Mouse (Mus musculus): ENCODE measurements around the gene Ankle1. TPM values are rescaled to one million over a fixed set of nuclear protein-coding genes. Genes with fewer than 3 reads are reported as not detected.

The Ankle1 gene
- total RNA-seq, 2 experiments from 2014 or later = 2.8 to 3.4 TPM

DNA sequence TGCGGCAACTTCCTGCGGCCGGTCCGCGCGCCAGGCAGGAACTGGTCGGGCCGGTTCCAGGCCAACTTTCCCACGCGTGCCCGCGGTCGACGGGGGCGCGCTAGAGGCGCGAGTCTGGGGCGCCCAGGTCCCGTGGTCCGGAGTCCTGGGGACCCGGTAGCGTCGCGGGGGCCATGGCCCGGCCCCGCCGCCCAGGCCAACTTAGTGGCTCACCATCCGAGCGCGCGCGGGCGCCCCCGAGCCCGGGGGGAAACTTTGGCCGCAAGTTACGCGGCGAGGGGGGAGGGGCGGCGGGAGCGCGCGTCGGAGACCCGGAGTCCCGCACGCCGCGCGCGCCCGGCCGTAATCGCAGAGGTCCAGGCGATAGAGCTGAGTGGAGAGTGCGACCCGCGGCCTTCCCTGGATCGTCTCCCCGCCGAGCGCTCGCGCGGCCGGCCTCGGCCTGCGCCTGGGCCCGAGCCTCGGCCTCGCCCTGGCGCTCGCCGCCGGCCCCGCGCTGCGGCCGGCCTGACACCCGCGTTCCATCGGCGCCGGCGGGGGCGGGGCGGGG is 24.3 kb upstream of the Ankle1 start, which contains the start of gene Nr2f6:
Gene Nr2f6 (minus strand): TSS at position 540 of the 550 bp plus-strand sequence.
- DNase-seq = peak; percentile 83 to 87
- intact Hi-C loops (cut with DNase I) = no loop called here

DNA sequence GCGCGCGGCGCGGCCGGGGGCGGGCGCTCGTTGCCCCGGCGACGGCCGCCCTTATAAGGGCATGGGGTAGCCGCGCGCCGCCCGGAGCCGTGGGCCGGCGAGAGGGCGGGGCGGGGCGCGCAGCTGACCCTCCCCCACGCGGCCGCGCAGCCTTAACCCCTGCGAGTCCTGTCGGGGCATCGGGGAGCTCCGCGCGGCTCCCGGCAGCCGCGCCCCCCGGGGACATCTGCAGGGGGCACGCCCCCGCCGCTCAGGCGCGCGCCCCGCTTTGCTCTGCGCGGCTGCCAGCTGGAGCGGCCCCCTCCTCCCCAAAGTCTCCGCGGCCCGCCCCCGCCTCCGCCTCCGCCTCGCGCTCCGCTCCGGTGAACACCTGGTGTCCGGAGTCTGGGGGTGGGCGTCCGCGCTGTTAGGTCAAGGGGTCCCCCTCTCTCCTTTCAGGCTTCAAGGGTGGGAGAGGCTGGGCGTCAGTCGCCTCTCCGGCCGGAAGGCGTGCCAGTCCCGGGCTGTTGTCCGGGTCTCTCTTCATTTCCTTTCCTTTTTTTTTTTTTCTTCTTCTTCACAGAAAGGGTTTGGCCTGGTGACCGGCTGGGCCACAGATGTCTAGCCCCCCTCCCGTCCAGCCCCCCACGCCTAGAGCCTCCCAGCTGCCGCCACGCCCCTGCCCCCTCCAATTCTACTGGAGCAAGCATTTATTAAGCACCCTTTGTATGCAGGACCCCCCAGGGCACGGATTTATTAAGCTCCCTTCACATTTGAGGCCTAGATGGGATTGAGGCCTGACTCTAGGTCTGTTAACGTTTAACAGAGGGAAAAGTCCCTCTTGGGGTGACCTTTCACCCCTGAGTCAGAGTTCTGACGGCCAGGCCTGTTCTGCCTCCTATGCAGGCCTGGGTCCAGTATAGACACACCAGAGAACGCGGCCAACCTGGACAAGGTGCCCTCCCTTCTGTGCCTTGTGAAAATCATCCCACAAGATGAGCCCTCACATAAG is 23.5 kb upstream of the Ankle1 start:
- peak; percentile 89 to 92 for DNase-seq
- intact Hi-C loops (cut with DNase I) = no loop called here

DNA sequence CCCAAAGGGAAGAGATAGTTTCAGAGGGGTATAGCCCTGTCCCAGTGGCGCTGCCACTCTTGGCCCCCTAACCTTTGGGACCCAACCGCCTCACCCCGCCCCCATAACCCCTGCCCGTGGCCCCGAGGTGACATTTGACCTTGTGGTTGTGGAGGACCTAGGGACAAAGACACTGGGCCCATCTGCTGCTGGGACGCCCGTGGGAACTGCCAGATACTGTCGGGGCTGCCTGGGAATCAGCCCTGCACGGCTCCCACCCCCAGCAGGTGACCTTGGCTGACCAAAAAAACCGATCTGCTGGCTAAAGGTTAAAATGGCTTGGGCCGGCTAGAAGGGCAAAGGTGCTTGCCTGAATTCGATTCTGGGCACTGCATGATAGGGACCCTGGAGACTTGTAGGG is 22.4 kb upstream of the Ankle1 start:
- intact Hi-C loops (cut with DNase I) = no loop called here
- DNase-seq = no peak

DNA sequence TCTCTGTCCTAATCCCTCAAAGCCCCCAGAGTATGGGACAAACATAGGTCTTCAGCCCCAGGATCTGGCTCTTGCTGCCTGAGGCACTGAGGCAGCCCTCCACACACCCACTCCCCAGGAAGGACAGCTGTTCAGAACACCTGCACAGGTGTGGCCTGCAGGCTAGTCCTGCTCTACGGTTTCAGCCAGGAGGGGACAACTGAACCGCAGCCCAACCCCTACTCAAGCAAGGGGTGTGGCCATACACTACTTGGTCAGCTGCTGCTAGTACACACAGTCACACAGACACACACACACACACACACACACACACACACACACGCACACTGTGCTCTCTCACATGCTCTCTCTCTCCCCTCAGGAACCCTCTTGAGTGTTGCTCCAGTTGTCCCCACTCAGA is 21.9 kb upstream of the Ankle1 start:
- no peak for DNase-seq
- intact Hi-C loops (cut with DNase I) = no loop called here

DNA sequence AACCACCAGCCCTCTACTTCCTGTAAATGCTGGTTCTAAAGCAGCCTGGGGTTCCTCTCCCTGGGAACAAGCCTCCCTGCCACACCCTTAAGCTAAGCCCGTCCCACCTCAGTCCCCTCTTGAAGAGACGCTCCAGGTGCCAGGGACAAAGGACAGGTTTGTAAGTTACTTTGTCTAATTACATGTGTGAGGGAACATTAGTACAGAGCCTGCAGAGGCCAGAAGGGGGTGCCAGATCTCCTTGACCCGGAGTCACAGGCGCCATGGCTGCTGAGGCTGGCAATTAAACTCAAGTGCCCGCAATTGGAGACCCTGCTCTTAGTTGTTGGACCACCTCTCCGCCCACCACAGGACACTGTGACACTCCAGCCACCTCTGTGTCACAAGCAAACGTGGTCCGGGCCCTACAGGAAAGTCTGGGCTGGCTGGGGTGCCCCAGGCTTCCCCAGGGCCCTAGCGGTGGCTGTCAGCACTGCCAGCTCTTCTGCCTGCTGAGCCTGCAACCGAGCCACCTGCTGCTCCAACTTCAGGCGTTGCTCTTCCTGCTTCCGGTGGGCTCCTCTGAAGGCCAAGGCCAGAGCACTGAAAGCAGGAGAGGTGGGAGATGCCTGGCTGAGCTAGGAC is 20.5 kb upstream of the Ankle1 start:
- no peak for DNase-seq
- intact Hi-C loops (cut with DNase I) = no loop called here

DNA sequence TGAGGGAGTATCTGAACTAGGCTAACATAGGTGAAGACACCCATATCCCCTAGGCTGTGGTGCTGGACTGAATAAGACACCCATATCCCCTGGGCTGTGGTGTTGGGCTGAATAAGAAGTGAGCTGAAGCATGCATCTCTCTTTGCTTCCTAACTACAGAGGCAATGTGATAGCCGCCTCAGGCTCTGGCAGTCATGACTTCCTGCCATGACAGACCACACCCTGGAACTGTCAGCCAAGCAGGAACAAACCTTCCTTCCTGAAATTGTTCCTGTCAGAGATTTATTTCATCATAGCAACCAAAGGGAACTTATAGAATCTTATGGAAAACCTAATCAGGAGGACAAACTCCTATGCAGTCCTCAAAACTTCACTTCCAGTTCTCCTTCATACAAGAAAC is 17.5 kb upstream of the Ankle1 start:
- intact Hi-C loops (cut with DNase I) = no loop called here
- DNase-seq = no peak

DNA sequence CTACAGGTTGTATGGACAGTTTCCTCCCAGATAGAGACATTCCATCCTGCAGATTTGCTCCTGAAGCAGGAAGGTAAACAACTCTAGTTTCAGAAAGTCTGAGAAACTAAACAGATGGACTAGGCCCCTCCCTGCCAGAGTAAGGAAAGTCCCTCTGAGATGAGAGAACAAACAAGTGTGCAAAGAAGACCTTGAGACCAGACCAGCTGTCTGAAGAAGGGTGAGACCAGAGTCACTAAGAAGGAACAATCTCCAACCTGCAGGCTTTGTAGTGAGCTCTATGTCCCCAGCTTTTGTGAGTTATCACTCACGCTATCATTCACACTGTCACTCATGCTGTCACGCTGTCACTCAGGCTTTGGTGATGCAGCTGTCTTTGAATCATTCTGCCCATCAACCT is 14.1 kb upstream of the Ankle1 start:
- intact Hi-C loops (cut with DNase I) = no loop called here
- DNase-seq = no peak

DNA sequence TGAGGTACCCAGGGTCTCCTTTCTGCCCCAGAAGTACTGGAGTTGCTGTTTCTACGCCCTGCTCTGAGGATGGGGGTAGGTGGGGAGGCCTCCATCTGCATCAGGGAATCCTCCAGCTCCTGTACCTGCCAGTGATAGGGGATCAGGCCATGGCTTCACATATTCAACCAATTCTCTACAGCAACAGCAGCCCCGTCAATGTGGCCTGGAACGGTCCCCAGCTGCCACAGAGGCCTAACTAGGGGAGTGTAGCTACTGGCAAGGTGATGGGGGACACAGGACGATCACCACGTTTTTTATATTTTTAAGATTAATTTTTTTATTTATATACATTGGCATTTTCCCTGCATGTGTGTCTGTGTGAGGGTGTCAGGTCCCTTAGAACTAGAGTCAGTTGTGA is 13.4 kb upstream of the Ankle1 start:
- DNase-seq = no peak
- intact Hi-C loops (cut with DNase I) = no loop called here

DNA sequence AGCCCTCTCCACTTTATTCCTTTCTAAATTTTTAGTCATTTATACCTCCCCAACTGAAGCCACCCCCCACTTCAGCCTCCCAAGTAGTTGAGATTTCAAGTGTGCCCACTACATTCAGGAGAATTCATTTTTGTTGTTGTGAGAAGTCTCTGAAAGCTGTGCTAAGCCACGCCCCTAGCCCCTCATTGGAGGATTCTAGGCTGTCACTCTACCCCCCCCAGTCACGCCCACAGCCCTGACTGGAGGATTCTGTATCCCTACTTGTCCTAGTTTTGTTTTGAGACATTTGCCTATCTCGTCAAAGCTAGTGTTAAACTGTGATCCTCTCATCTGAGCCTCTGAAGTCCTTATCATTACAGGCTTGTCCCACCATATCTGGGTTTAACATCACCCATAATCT is 12.9 kb upstream of the Ankle1 start:
- DNase-seq = no peak
- intact Hi-C loops (cut with DNase I) = no loop called here

DNA sequence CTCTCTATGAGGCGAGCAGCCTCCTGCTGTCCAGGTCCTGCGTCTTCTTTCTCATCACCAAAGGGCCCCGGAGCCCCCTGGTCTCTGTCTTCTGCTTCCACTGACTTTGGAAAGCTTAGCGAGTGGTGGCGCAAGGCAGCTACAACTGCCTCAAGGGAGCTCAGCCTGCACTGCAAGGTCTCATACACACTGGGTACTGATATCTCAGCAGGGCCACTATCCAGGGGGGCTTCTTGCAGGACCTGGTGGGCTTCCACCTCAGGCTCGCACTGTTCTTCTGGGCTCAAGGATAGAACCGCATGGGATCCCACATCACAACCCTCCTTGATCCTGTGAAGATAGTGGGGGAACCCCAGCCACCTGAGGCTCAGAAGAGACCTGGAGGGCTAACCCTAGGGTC is 11.3 kb upstream of the Ankle1 start:
- intact Hi-C loops (cut with DNase I) = no loop called here
- no peak for DNase-seq

DNA sequence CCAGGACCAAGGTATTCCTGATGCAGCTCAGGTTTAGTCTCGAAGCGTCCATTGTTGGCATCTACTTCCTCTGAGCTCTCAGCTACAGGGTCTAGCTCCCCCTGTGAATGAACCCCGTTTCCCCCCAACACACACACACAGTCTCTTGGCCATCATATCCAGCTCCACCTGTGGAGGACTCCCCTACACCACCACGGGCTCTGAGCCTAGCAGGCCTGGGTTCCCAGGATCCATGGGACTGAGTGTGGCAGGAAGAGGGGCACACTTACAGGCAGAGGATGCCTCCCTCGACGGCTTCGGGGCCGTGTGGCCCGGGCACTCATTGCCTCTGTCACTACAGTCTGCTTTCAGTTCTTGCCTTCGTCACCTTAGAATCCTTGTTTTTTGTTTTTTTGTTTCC is 10.7 kb upstream of the Ankle1 start:
- intact Hi-C loops (cut with DNase I) = no loop called here
- no peak for DNase-seq

DNA sequence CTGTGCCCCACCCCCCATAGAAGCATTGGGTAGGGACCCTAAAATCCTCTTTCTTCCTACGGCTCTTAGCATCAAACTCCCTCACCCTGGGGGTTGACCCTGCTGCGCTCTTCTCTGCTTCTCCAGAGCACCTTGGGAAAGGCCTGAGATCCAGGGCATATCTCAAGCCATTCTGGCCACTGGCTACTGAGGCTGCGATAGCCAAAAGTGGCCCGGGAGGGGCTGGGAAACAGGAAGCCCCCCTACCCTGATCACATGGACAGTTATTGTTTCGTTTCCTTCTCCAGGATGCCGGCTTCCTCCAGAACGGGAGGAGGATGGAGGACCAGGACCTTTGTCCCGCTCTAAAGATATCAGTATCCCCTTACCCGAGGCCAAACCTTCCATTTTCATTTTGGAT is 10.2 kb upstream of the Ankle1 start, which contains the start of gene Ushbp1:
Gene Ushbp1 (minus strand): TSS at position 174 of the 400 bp plus-strand sequence.
- intact Hi-C loops (cut with DNase I) = no loop called here
- DNase-seq = peak; percentile 53 to 58

DNA sequence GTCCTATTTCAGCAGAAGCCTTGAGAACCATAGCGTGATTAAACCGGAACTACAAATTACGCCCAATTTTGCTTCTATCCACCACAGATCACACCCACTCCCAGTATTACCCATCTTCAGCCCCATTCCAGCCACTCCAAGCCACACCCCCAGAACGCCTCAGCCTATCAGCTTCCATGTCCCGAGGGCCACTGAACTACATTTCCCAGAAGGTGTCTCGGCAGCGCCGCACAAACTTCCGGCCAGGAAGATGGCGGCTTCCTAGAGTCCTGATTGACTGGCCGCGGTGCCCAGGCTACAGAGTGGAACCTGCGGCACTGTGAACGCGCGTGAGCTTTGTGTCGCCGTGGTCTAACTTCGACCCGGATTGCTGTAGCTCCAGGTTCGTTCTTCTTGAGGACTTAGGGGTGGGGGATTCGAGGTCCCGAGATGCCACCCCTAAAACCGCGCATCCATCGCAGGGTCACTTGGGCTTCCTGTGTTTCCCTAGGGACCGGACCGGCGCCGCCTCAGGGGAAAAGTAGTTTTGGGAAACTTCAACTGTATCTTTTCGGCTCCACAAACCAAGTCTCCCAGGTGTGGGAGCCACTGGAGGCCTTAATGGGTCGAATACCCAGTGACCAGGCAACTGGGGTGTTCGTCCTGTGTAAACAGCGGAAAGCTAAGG is 9.0 kb upstream of the Ankle1 start, which contains the start of gene Babam1:
Gene Babam1 (plus strand): TSS at position 223 of the 667 bp plus-strand sequence.
- intact Hi-C loops (cut with DNase I) = no loop called here
- DNase-seq = peak; percentile 95

DNA sequence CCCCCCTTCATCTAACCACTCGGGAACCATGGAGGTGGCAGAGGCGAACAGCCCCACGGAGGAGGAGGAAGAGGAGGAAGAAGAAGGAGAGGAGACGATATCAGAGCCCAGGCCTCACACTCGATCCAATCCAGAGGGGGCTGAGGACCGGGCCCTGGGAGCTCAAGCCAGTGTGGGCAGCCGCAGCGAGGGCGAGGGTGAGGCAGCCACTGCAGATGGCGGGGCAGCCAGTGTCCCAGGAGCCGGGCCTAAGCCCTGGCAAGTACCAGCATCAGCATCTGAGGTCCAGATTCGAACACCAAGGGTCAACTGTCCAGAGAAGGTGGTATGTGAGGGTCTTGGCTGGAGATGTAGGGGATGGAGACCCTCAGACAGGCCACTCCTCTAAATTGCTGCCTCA is 8.1 kb upstream of the Ankle1 start:
- intact Hi-C loops (cut with DNase I) = no loop called here
- no peak for DNase-seq

DNA sequence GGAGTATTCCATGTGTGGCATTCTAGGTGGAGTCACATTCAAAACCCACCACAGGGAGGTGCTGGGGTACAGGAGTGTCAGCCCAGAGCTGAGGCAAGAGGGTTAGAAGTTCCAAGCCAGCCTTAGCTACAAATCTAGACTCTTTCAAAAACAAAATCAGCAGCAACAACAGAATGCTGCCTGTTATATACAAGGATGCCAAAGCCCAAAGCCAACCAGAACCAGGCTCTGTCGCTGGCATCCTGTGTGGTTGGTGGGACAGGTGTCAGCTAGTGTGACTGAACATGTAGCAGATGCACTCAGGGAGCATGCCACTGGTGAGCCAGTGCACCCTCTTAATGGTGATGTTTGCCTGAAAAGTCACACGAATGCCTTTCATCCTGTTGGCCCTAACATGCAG is 5.0 kb upstream of the Ankle1 start:
- DNase-seq = no peak
- intact Hi-C loops (cut with DNase I) = no loop called here

DNA sequence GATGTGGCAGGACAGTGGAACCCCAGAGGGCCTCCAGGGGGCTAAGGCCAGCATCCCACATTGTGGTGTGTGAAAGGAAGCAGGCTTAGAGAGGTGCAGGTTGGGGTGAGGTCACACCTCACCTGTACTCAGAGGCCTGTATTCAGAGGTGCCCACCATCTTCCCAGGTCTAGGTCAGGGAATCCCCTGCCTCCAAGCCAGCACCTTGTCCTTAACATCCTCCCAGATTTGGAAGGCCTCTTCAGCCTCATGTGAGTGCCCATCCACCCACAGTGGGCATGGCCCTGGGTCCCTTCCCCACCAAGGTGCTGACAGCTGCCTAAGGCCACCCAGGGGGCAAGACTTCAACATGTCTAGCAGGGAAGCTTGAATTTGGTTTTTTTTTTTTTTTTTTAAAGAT is 4.4 kb upstream of the Ankle1 start:
- DNase-seq = no peak
- intact Hi-C loops (cut with DNase I) = no loop called here

DNA sequence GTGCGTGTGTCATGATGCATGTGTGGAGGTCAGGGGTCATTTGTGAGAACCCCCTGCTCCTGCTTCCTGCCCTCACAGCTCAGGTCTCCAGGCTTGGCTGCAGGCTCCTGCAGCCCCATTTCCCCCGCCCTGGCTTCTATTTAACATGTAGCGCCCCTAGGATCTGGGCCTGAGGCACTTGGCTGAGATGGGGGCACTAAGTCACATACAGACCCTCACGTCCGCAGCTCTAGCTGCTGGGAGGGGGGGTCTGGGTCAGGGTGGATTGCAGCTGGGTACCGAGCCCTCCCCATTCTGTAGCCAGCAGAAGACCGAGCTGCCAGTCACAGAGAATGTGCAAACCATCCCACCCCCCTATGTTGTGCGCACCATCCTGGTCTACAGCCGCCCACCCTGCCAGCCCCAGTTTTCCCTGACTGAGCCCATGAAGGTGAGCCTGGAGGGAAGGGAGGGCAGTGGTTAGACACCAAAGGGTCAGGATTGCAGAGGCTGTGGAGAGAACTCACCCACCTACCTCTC is 3.3 kb upstream of the Ankle1 start:
- DNase-seq = no peak
- intact Hi-C loops (cut with DNase I) = no loop called here

DNA sequence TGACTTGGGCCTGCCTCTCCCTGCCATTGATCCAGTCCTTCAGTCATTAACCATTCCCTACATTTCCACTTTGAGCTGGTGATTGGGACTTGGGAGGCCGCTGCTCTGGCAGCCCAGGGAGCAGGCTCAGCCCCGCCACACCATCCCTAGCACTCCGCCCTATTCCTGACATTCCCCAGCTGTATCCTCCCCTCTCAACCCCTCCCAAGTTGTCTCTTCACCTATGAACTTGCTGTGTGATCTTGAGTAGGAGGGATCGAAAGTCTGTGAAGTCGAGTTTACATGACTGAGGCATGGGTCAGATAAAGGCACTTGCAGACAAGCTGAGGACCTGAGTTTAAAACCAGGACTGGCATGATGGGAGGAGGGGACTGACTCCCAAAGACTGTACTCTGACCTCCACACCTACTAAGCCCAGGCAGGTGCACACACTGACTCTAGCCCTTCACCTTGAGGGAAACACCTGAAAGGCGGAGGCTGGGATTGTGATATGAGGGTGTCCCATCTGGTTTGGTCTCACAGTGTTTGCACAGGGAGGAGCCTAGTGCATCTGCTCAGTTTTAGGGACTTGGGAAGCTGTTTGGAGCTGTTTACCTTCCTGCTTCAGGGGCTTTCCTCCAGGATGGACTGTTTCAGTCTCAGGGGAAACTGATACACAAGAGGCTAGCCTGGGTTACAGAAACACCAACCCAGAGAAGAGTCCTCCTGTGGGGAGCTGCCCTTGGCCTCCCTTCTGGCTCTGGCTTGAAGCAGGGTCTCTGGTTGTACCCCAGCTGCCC is 2.5 kb upstream of the Ankle1 start:
- DNase-seq = no peak
- intact Hi-C loops (cut with DNase I) = no loop called here

DNA sequence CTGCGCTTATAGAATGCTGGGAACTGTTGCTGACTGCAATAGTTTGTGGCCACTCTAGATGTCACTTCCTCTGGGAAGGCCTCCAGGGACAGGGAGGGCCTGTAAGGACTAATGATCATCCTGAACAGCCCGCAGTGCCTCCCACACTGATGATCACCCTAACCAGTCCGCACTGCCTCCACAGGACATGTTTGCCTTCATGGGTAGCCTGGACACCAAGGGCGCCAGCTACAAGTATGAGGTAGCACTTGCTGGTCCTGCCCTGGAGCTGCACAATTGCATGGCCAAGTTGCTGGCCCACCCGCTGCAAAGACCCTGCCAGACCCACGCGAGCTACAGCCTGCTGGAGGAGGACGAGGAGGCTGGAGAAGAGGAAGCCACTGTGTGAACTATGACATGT is 1.8 kb upstream of the Ankle1 start:
- DNase-seq = no peak

DNA sequence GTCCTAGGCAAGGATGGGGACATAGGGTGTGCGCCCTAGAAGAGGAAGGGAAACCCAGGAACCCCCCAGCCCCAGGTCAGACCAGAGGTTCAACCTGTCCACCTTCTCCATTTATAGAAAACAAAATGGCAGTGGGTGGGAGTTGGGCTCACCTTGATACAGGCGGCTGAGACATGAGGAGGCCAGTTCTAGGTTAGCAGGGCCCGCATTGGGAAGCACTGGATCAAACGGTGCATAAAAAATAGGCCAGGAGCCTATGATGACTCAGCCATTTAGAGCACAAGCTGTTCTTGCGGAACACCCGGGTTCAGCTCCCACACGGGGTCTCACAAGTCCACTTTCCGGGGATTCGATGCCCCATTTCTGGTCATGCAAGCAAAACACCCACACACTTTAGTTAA is 859 bp upstream of the Ankle1 start:
- intact Hi-C loops (cut with DNase I) = loop anchor here (5.0 kb wide), 3 partner anchors 33 to 178 kb away; partner anchors contain the start of genes Haus8, Myo9b and Ocel1
- no peak for DNase-seq

More for the DNA sequence above, 1.8 kb upstream of the Ankle1 start:
- intact Hi-C loops (cut with DNase I) = no loop called here

All from heart, postnatal 10 days (tissue).